Mouse (Mus musculus) bone marrow, adult 2 months (tissue): Measurements from ENCODE around the gene Ccdc113.

ENCODE experiments used
- CTCF ChIP-seq: fragments of 200-500 bp; IDR thresholded peaks from 2 replicates; pipeline ENCODE4 v1.5.1; 2011; ENCODE audit warnings: low read length, control low read depth; ENCODE audit not compliant: control insufficient read depth, insufficient read depth
- POLR2A ChIP-seq: fragments of 200-500 bp; IDR thresholded peaks from 2 replicates; pipeline ENCODE4 v1.6.1; 2011; ENCODE audit warnings: low read depth, mild to moderate bottlenecking, control low read depth, low read length, borderline replicate concordance; ENCODE audit not compliant: control insufficient read depth

DNA sequence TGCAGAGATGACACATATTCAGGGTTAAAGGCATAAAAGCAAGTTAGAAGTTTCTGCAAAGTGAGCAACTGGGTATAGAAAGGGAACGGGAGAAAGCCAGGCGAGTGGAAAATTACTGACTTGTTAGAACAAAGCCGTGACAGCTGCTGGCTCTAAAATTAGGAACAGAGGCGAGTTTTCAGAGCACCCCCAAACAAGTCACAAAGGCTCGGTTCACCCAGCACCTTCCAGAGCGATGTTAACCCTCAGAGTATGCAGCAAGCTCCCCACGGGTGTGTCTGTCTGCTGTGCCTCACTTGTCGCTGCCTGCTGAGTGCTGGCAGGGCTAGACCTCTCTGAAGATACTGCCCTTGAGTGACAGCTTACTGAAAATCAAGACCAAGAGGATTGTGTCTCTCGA lies 73.3 kb downstream of the Ccdc113 start:
- no peak for TF ChIP-seq POLR2A
- TF ChIP-seq CTCF = no peak
